Mouse (Mus musculus) frontal cortex, postnatal 10 days (tissue): ENCODE results near the gene Epor.

ENCODE experiments used
- DNase-seq, 2 experiments: peaks; one replicate each; pipeline ENCODE4 v3.0.0; 2022; ENCODE audit warnings: low spot score in 2 of 2, mixed read lengths in 1 of 2

Epor gene

DNA sequence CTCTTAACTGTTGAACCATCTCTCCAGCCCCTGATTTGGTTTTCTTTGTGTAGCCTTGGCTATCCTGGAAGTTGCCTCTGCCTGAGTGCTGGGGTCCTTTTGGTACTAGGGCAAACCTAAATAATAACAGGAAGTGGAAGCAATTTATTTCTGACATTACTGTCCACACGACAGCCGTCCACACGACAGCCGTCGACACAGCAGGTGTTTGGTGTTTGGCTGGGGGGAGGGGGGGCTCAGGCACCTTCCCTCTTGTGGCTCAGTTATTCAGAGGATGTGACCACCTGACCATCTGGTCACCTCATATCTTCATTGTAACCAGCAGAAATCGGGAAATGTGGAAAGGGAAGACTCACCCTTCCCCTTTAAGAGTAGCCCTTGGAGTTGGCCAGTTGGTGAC is 5.6 kb upstream of the Epor start:
- no peak for DNase-seq

DNA sequence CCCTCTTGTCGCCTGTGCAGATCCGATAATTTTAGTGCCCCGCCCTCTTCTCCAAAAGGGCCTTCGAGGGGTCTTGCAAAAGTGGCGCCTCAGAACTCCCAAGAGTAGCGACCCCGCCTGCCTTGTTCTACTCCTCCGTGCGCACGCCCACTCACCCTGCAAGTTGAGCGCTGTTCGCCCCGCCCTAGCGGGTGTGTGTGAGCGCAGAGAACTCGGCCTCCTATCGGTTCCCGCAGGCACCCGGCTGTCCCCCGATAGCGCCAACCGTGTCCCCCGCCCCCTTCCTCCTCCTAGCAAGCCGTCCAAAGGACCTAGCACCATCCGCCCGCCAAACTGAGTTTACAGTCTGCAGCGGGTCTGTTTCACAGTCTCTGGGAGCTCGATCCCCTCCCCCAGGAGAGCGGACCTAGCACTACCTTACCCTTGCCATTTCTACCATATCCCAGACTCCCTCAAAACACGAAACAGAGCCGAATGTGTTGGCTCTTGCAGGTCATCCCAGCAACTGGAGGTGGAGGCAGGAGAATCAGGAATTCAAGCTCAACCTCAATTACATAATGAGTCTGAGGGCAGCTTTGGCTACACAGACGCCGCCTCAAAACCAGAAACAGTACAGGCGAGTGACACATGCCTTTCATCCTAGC is 768 bp downstream of the Epor start:
- DNase-seq: peak in 1 of 2 experiments; percentile 74

DNA sequence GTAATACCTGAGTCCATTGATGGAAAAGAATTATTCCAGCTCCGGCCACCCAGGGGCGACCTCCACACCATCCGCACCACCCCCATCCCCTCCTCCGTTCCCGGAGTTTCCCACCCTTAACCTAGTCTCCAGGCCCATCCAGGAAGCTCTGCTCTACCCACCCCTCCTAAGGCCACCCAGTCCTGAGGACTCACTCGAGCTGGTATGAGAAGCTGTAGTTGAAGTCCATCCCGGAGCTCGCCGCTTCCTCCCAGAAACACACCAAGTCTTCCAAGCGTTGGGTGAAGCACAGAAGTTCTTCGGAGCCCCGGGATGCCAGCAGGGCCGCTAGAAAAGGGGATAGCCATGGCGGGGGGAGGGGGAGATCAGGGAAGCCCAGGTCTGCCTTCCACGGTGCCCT is 1.3 kb downstream of the Epor start:
- DNase-seq: no peak

DNA sequence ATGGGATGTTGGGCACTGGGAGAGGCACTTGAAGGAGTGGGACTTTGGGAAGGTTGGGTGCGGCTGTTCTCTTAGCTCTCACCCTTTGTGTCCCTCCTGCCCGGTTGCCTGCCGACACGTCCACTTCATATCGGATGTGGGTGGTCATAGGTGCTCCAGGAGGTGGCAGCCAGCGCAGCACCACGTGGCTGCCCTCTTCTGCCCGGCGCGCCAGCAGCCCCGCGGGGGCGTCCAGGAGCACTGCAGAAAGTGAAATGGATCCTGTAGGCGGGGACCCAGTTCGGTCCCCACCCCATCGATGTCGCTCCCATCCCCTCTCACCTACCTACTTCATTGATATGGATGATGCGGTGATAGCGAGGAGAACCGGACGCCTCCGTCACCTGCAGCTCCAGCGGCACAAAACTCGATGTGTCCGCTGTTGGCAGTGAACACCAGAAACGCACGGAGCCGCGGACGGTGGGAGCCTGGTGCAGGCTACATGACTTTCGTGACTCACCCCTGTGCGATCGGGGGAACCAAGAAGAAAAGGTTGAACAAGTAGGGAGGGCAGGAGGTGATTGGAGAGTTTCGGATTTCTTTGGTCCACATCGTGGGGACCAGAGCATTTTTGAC is 1.8 kb downstream of the Epor start:
- no peak for DNase-seq

DNA sequence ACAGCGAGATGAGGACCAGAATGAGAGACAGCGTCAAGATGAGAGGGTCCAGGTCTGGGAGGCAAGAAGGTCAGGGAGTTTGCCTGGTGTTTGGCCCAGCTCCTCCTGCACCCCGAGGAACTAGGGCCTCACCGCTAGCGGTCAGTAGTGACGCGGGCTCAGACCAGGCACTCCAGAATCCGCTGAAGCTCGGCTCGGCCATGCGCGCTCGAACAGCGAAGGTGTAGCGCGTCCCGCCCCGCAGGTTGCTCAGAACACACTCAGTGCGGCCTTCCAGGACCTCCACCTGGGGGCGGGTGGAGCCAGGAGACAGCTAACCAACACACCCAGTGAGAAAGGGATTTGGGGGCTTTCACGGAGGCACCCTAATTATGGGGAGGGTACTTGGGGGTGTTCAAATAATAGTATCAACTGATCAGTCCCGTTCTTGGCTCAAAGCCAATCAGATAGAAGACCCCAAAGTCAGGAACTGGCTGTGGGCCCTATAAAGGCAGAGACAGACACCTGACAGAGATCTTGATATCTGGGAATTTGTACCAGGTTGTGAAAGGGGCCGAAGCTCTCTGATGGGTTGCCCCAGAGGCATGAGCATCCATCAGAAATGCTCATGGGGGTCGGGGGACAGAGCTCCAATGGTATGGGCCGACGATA is 2.6 kb downstream of the Epor start:
- DNase-seq: no peak

DNA sequence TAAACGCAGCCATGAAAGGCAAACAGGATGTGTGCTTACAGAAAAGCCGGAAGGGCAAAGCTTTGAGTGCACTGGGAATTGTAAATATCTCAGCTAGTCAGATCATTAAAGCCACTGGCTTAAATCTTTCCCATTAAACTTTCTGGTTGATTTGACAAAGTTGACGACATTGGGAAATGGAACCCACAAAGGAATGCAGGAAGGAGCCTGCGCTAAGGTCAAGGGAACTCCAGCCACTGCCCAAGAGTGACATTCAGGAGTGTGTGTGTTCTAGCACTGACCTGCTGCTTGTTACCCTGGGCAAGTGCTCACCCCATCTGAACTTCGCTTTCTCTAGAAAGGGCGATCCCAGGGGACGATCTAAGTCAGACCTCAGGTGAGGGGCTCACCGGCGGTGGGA is 3.2 kb downstream of the Epor start:
- DNase-seq: no peak

DNA sequence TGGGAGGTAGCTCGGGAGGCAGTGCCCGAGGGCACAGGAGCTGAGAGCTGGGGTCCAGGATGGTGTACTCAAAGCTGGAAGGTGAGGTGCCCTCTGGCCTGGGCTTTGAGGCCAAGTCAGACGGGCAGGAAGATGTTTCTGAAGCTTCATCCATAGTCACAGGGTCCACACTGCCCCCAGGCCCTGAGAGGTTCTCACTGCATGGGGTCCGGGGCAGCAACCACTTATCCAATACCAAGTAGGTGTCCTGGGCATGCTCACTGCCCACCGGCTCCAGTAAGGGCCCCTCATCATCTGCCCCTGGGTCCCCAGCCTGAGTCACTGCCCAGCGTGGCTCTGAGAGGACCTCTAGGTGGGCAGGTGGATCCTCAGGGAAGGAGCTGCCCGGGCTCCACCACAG is 4.1 kb downstream of the Epor start:
- DNase-seq: no peak

DNA sequence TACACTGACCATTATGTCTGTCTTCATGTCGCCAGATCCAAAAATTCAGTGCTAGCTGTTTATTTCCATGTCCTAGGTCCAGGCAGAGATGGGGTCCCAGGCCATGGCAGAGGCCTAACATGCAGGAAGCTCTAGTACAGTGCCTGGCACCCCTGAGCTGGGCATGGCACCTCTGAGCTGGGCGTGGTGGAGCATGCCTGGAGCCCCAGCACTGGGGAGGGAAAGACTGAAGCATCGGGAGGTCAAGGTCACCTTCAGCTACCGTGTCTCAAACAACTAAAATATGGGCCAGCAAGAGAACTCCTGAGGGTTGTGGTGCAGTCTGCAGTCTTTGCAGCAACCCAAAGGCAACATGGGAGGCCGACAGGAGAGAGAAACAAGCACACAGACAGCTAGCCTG is 4.9 kb downstream of the Epor start:
- DNase-seq: no peak

DNA sequence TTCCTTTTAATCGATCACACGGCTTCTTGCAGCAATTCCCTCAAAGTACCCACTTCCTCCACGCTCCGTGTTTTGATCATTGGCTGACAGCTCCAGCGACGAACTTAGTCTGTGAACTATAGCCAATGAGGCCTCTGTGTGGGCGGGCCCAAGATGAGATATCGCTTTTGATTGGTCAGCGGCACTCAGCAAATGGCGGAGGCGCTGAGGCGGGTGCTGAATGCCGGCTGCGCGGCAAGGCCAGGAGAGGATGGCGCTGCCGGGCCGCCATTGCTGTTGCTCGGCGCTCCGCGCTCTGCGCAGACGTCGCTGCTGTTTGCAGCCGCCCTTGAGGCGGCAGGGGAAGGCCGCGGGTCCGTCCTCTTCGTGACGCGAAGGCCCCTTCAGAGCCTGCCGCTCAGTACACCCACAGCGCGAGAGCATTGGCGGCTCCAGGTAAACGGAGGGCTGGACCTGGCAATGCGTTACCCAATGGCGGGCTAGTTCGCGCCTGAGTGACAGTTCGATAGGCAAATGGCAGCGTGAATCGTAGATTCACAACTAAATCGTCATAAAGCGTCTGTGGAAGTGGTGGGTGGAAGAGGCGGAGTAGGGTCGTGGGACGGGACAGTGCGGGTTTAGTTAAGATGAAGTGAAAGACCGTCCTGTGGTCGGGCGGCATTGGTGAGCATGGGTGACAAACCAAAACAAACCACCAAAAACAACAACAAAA is 7.6 kb downstream of the Epor start, which contains the start of gene Swsap1:
TSS of gene Swsap1 (plus strand) at position 186 of the 712 bp plus-strand sequence.
- DNase-seq: peak; percentile 97 to 99

DNA sequence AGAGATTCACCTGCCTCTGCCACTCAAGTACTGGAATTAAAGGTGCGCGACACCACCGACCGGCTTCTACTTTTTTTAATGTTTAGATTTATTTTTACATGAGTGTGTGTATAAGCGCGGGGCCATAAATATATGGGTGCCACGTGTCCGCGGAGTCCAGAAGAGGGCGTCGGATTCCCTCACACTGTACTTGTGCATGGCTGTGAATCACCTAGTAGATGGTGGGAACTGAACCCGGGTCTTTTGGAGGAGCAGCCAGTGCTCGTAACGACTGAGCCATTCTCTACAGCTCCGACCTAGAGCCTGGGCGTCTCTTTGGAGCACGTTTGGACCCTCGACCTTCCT is 8.1 kb downstream of the Epor start:
- no peak for DNase-seq

DNA sequence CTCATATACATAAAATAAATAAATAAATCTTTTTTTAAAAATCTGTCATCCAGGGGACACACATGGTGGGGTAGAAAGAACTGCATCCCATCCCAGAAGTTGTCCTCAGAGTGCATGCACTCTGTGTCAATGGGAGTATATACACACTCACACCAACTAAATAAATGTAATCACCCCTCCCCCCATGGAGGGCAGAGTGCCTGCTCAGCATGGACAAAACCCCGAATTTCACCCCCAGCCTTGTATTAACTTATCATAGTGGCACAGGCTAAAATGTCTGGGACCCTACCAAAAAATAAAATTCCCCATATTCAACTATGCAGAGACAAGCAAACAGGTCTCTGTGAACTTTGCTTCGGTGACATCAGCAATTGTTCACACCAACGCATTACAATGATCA is 8.7 kb downstream of the Epor start:
- DNase-seq: no peak

DNA sequence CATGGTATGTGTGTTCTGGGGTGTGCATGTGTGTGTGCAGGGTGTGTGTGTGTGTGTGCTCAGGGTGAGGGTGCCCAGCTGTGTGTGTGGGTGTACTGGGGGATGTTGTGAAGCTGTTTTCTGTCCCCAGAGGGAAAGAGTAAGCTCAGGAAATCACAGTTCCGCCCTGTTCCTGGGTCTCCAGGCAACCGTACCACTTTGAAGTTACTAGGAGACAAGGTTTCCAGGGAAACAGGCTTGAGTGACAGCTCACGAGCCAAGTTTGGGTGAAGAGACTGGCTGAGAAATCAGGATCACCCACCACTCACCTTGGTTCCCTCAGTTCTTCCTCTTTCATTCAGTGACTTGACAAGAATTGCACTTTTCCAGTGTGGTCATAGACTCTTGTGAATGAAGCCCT is 9.7 kb downstream of the Epor start:
- peak; percentile 62 to 78 for DNase-seq

DNA sequence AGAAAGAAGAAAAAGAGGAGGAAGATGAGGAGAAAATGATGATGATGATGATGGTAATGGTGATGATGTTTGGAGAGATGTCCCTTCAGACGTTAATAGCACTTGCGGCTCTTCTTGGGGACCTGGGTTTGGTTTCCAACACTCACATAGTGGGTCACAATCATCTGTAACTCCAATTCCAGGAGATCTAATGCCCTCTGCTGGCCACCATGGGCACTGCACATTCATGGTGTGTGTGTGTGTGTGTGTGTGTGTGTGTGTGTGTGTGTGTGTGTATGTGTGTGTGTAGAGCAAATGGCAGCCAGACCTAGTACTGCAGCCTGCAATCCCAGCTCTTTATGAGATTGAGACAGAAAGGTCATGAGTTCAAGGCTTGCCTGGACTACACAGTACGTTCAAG is 11.3 kb downstream of the Epor start:
- DNase-seq: no peak

DNA sequence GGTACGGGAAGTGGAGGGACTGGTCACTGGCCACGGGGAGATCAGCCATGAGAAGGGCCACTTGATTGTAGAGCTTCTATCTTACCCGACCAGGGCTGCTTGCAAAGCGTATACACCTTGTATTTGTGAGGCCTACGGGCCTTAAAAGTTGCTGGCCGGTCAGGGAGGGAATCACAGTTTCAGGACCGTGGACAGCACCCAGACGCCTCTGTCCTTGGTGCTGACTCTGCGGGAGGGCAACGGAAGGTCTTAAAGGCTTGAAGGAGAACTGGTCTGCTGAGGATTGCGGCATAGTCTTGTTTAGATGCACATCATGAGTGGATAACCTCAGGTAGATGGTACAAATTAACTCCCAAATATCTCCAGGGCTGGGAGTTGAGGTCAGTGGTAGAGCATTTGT is 13.0 kb downstream of the Epor start:
- DNase-seq: no peak

DNA sequence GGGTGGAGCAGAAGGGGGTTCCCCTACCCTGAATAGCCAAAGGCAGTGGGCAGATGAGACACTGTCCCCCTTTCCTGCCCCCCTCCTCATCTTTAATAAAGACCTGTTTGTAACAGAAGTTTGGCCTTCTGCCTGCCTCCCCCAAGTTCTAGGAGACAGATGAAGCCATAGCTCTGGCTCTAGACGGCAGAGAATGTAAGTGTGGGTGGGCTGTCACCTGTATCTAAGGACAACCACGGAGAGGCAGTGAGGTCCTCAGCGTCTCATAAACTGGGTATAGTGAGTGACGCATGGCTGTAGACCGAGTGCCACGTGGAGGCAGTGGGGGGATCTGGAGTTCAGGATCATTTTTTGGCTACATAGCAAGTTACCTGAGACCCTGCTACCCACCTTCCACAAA is 14.5 kb downstream of the Epor start:
- no peak for DNase-seq

DNA sequence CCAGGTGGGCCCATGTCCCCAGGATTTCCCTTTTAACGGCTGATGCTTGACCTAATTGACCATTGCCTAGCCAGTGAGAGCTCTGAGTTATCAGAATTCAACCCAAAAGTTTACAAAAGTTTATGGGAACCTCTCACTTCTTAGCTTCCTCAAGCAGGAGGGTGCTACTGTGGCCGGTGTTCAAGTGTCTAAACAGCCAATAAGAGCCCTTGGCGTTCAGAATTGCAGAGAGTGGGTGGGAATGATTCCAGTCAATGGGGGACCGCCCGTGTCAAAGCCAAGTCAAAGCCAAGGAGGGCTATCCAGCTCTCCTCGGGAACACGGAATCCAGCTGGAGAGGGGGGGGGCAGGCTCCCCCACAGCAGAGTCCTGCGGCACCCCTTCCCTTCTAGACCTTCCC is 15.2 kb downstream of the Epor start:
- no peak for DNase-seq

DNA sequence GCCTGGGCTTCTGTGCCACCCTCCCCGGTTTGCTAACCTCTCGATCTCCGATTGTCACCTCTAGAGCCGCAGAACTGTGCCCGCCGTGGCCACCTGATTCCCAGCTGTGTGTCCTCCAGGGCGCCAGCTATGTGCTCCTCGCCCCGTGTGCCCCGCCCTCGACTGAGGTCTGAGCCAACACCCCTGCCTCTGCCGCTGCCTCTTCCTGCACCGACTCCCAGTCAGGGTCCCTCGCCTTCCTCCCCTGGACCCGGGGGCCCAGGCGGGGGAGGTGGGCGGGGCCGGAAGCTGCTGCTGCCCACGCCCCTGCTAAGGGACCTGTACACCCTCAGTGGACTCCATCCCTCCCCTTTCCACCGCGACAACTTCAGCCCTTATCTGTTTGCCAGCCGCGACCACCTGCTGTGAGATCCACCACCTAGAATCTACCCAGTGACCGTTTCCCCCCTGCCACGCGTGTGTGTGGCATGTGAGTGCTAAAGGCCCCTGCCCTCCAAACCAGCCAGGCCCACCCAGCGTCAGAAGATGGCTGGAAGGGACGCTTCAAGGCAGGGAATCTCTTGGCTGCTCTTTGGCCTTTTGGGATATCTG is 15.7 kb downstream of the Epor start:
- no peak for DNase-seq

DNA sequence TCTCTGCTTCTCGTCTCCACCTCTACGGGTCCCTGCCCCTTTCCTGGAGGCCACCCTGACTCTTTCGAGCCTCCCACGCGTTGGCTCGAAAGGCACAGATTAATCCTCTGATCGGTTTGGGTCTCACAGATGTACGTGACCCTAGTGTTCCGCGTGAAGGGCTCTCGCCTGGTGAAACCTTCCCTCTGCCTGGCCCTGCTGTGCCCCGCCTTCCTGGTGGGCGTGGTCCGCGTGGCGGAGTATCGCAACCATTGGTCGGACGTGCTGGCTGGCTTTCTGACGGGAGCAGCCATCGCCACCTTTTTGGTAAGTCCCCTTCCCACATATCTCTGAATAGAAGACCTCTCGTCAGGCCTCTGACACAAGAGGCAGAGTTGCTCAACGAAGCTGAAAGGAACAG is 19.0 kb downstream of the Epor start:
- no peak for DNase-seq

DNA sequence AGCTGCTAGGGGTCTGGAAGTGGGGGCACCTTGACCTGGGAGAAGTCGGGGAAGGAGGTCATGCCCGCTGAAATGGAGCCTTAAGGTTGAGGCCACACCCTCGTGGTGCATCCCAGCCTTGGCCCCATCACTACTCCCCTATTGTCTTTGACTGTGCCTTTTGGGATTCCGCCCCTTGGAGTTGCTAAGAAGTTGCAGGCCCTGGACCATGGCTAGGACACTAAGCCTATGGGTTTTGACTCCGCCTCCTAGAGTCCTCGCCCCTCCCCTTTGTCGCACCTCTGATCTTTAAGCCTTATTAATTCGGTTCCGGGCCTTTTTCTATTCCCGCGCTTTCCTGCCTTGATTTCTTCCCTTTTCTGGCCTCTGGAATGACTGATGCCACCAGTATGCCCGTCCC is 19.7 kb downstream of the Epor start:
- DNase-seq: no peak

DNA sequence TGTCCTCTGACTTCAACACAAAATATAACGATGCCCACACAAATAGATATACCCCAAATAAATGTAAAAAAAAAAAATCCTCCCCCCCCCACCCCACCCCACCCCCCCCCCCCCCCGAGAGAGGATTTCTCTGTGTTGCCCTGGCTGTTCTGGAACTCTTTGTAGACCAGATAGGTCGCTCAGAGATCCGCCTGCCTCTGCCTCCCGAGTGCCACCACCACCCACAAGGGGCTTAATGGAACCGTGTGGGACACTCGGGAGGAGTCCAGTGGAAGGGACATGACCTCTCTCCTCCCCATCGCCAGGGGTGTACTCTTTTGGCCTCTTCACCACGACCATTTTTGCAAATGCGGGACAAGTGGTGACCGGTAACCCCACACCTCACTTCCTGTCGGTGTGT is 20.3 kb downstream of the Epor start:
- no peak for DNase-seq

DNA sequence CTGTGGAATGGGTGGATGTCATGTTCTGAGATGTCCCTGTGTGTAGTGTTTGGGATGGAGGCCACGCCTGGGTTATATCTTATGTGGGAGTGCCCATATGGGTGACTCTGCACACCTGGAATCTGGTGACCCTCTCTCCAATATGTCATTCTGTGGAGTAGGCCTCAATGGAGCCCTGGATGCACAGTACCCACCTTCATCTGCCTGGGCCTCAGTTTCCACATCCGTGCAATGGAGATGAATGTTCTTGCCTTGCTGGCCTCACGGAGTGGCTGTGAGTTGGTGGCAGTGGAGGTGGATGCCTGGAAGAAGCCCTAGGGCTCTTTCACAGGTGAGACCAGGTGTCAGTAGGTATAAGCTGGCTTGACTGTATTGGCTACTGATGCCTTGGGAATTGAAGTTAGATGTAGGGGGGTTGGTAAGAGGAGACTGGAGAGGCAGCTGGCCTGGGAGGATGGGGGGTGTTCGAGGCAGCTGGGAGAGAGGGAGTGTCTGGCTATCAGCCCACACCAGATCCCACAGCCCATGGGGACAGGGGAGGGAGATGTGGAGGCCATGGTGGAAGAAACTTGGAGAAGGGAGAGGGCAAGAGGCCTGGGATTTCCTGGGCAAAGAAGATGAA is 25.0 kb downstream of the Epor start:
- DNase-seq: no peak

DNA sequence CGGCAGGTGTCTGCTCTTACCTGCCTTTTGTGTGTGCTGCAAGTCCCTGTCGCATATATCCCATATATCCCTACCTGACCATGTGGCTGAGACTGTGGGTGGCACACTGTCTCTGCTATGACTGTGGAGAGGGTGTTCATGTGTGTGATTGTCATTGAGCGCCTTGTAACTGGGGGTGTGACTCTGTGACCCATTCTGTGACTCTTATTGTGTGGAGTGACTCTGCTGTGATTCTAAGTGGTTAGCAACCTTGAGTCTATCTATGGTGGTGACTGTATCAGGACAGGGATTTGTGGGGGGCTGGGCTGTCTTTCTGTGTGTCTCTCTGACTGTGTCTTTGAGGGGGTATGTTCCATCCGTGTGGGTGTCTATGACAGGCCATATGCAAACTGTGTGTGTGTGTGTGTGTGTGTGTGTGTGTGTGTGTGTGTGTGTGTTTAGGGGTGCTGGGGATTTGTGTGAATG is 25.6 kb downstream of the Epor start:
- DNase-seq: no peak
